Mouse (Mus musculus) embryonic facial prominence, embryonic 10.5 days (tissue): Measurements from ENCODE around the gene Prpf4b. TPM values are rescaled to one million over a fixed set of nuclear protein-coding genes. Genes with fewer than 3 reads are reported as not detected.

Source experiments
- polyA plus RNA-seq: library from polyadenylated mRNA; unstranded; fragments of >200 nt; fragmentation: Nextera tagmentation; extraction: Ambion mirVana; gene quantifications from 2 replicates; pipeline ENCODE4 v1.2.1, GENCODE M21; 2016

Gene Prpf4b
- polyA plus RNA-seq, 1 experiment from 2014 or later, result 81.6 TPM

Other genes with a start within 250 kb of the Prpf4b start
- gene Pxdc1, start 221.8 kb upstream of the Prpf4b start, polyA plus RNA-seq, result 4.1 TPM in 2 replicates
- not detected in 2 replicates for gene Fam50b, start 140.5 kb upstream of the Prpf4b start, polyA plus RNA-seq
- gene Fam217a, start 49.0 kb downstream of the Prpf4b start, polyA plus RNA-seq, result 0.82 and 1.5 TPM in 2 replicates
- gene 4933417A18Rik, start 49.1 kb downstream of the Prpf4b start, polyA plus RNA-seq, result not detected in 2 replicates
- gene Eci3, start 88.5 kb downstream of the Prpf4b start, polyA plus RNA-seq, result 0.34 and 0.85 TPM in 2 replicates
- gene Eci2, start 151.8 kb downstream of the Prpf4b start, polyA plus RNA-seq, result 91.2 and 105 TPM in 2 replicates